Comparison of ENCODE assay signal across 18 mouse cellular contexts in the genomic region with DNA sequence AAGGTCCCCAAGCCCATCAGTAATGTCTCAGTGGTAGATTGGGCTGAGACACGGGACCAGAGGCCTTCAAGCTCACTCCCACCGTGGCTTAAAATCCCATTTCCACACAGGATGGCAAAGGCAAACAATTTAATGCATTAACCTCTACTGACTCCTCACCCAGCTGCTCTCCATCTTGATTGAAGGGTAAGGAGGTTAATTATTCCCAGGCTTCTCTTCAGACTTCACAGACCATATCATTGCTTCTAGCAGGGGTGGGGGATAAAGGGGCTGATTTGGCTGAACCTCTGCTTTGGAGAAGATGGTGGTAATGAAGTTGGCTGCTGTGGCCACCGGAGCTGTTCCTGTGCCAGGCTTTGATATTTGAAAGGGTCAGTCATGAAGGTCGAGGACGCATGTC.
"Had no signal": no experiment of that assay in that cellular context is flagged by ENCODE, and none has a peak within 500 bp of the region (broad histone marks: within the 10 kb centered on the region; RNA-seq: fewer than 3 reads in every experiment).

No protein-coding gene starts in this region.

- H3K9me3 ChIP-seq: liver, embryonic 13.5 days; midbrain, embryonic 12.5 days; neural tube, embryonic 15.5 days; stomach, embryonic 15.5 days had no signal

- H3K27ac ChIP-seq: layer of hippocampus, adult 2 months; left cerebral cortex, adult 2 months; liver, embryonic 13.5 days; midbrain, embryonic 12.5 days; stomach, embryonic 15.5 days had no signal

- DNase-seq: kidney, adult 18-20 months; kidney, adult 9 months; kidney, postnatal 10 days; layer of hippocampus, postnatal 36 days; liver, embryonic 13.5 days; lung, adult 2 months; lung, postnatal 14 days; lung, postnatal 4 days; right cerebral cortex, postnatal 25 days; spleen, adult 18-20 months; thymus, postnatal 25 days had no signal

- H3K36me3 ChIP-seq: liver, embryonic 13.5 days; midbrain, embryonic 12.5 days; neural tube, embryonic 15.5 days; stomach, embryonic 15.5 days had no signal

- H3K4me3 ChIP-seq: layer of hippocampus, adult 2 months; left cerebral cortex, adult 2 months; liver, embryonic 13.5 days; midbrain, embryonic 12.5 days; myocyte; neural tube, embryonic 15.5 days; stomach, embryonic 15.5 days had no signal

- H3K9ac ChIP-seq: liver, embryonic 13.5 days; midbrain, embryonic 12.5 days; neural tube, embryonic 15.5 days; stomach, embryonic 15.5 days had no signal

- H3K4me1 ChIP-seq: liver, embryonic 13.5 days; midbrain, embryonic 12.5 days; stomach, embryonic 15.5 days had no signal

- ATAC-seq: midbrain, embryonic 16.5 days had no signal

- H3K4me2 ChIP-seq: liver, embryonic 13.5 days; midbrain, embryonic 12.5 days; neural tube, embryonic 15.5 days; stomach, embryonic 15.5 days had no signal

- H3K27me3 ChIP-seq: liver, embryonic 13.5 days; midbrain, embryonic 12.5 days; neural tube, embryonic 15.5 days; stomach, embryonic 15.5 days had no signal
